Mouse (Mus musculus): Measurements from ENCODE around the gene Zfp444. TPM values are rescaled to one million over a fixed set of nuclear protein-coding genes. Genes with fewer than 3 reads are reported as not detected.
A peak's percentile ranks its signal among the peaks of the same experiment; 100 is the strongest.
"Not testable (repeated sequence)": the region's sequence is repeated elsewhere in the genome, so short reads cannot be mapped to it uniquely, and the experiment has no call there.

Gene Zfp444
- total and polyA plus RNA-seq, 3 experiments, result 10.9 to 12.7 (median 11.0) TPM

- no peaks in the 10 kb centered on the region for H3K27me3 ChIP-seq (ENCODE audit: control insufficient read depth, insufficient read depth, low read length)
- no peaks in the 10 kb centered on the region for H3K79me2 ChIP-seq (replicated peaks; ENCODE audit: control insufficient read depth, insufficient read depth, low read length)
- no peak overlapping the region for H3K4me3 ChIP-seq
- H3K27ac ChIP-seq, result no peak overlapping the region
- WGBS, result 88% methylated on average over 8 of the region's 8 CpGs
- intact Hi-C loops (cut with DNase I), result loop anchor here (5.0 to 10.0 kb wide), 3 partner anchors 108 to 951 kb away; partner anchors contain the start of genes Zfp78 and Zfp954
- peaks cover 5% of the 10 kb centered on the region for H3K4me1 ChIP-seq (ENCODE audit: control insufficient read depth, insufficient read depth, low read length)
- DNase-seq, result no peak
- no peak overlapping the region for H3K9ac ChIP-seq (ENCODE audit: low read depth, low read length)
- TF ChIP-seq POLR2A (IDR thresholded peaks at IDR 0.05; ENCODE audit: insufficient read depth, low read depth, low read length) (no peak), CTCF (IDR thresholded peaks at IDR 0.05) (no peak), EP300 (IDR thresholded peaks at IDR 0.05; ENCODE audit: insufficient read depth, low read depth, low read length) (no peak)
- H3K36me3 ChIP-seq (ENCODE audit: control insufficient read depth, insufficient read depth, low read length), result no peaks in the 10 kb centered on the region
These were observed 1.8 kb downstream of the Zfp444 start for GRCm38 (mm10) chr7:6173872-6174271.

GRCm38 (mm10) chr7:6174365-6174987 is 2.5 kb downstream of the Zfp444 start:
- not testable (repeated sequence) for H3K4me1 ChIP-seq (ENCODE audit: control insufficient read depth, insufficient read depth, low read length); H3K4me3 ChIP-seq; H3K9ac ChIP-seq (ENCODE audit: low read depth, low read length); DNase-seq; H3K27me3 ChIP-seq (ENCODE audit: control insufficient read depth, insufficient read depth, low read length); H3K79me2 ChIP-seq (replicated peaks; ENCODE audit: control insufficient read depth, insufficient read depth, low read length); H3K27ac ChIP-seq; H3K36me3 ChIP-seq (ENCODE audit: control insufficient read depth, insufficient read depth, low read length)
- WGBS, result 57% methylated on average over 9 of the region's 9 CpGs
- intact Hi-C loops (cut with DNase I), result loop anchor here (5.0 to 10.0 kb wide), 3 partner anchors 108 to 950 kb away; partner anchors contain the start of genes Zfp78 and Zfp954
- peak; percentile 71 for TF ChIP-seq CTCF (IDR thresholded peaks at IDR 0.05)

DNA sequence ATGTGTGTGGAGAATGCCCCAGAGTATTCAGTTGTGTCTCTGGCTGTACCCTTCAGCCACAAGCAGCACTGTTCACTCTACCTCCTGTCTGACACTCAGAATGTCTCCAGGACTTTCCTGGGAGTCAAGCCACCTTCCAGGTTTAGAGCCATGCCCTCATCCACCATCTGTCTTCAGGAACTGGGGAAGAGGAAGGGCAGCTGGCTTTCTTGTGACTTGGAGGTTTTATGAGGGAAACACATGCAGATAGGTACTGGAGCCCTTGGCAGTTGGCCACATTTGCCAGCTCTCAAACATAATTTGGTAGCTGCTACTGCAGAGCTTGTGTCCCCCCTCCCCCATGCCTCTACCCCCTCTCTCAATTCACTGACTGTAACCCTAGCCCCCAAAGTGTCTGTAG is 7.0 kb downstream of the Zfp444 start:
- no peak for DNase-seq
- intact Hi-C loops (cut with DNase I), result loop anchor here (10.0 kb wide), 1 partner anchor 946 kb away; the partner anchor contains the start of gene Zfp954

GRCm38 (mm10) chr7:6182882-6183281 is 10.9 kb downstream of the Zfp444 start:
- Histone ChIP-seq H3K36me3 (ENCODE audit: control insufficient read depth, insufficient read depth, low read length) (no peaks in the 10 kb centered on the region), H3K9ac (ENCODE audit: low read depth, low read length) (no peak overlapping the region), H3K27ac (no peak overlapping the region), H3K79me2 (replicated peaks; ENCODE audit: control insufficient read depth, insufficient read depth, low read length) (no peaks in the 10 kb centered on the region), H3K4me1 (ENCODE audit: control insufficient read depth, insufficient read depth, low read length) (no peaks in the 10 kb centered on the region), H3K4me3 (no peak overlapping the region), H3K27me3 (ENCODE audit: control insufficient read depth, insufficient read depth, low read length) (no peaks in the 10 kb centered on the region)
- TF ChIP-seq CTCF (IDR thresholded peaks at IDR 0.05) (no peak), POLR2A (IDR thresholded peaks at IDR 0.05; ENCODE audit: insufficient read depth, low read depth, low read length) (no peak), EP300 (IDR thresholded peaks at IDR 0.05; ENCODE audit: insufficient read depth, low read depth, low read length) (no peak)
- no peak for DNase-seq
- intact Hi-C loops (cut with DNase I), result no loop called here

More for the DNA sequence above, 7.0 kb downstream of the Zfp444 start:
- Histone ChIP-seq H3K79me2 (replicated peaks; ENCODE audit: control insufficient read depth, insufficient read depth, low read length) (no peaks in the 10 kb centered on the region), H3K27ac (no peak overlapping the region), H3K27me3 (ENCODE audit: control insufficient read depth, insufficient read depth, low read length) (no peaks in the 10 kb centered on the region), H3K4me1 (ENCODE audit: control insufficient read depth, insufficient read depth, low read length) (no peaks in the 10 kb centered on the region), H3K9ac (ENCODE audit: low read depth, low read length) (no peak overlapping the region), H3K36me3 (ENCODE audit: control insufficient read depth, insufficient read depth, low read length) (no peaks in the 10 kb centered on the region), H3K4me3 (no peak overlapping the region)
- TF ChIP-seq EP300 (IDR thresholded peaks at IDR 0.05; ENCODE audit: insufficient read depth, low read depth, low read length) (no peak), CTCF (IDR thresholded peaks at IDR 0.05) (no peak), POLR2A (IDR thresholded peaks at IDR 0.05; ENCODE audit: insufficient read depth, low read depth, low read length) (no peak)

DNA sequence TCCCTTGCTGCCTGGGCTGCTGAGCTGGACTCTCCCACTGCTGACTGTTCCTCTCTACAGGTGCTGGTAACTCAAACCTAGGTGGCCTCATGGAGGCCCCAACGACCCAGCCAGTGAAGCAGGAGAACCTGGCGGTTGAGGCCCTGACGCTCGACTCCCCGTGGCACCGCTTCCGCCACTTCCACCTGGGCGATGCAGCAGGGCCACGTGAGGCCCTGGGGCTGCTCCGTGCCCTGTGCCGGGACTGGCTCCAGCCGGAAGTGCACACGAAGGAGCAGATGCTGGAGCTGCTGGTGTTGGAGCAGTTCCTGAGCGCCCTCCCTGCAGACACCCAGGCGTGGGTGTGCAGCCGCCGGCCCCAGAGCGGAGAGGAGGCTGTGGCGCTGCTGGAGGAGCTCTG is 11.8 kb downstream of the Zfp444 start:
- no peak for DNase-seq
- Histone ChIP-seq H3K79me2 (replicated peaks; ENCODE audit: control insufficient read depth, insufficient read depth, low read length) (no peaks in the 10 kb centered on the region), H3K4me3 (no peak overlapping the region), H3K27ac (no peak overlapping the region), H3K27me3 (ENCODE audit: control insufficient read depth, insufficient read depth, low read length) (no peaks in the 10 kb centered on the region), H3K36me3 (ENCODE audit: control insufficient read depth, insufficient read depth, low read length) (no peaks in the 10 kb centered on the region), H3K4me1 (ENCODE audit: control insufficient read depth, insufficient read depth, low read length) (no peaks in the 10 kb centered on the region), H3K9ac (ENCODE audit: low read depth, low read length) (no peak overlapping the region)
- intact Hi-C loops (cut with DNase I), result no loop called here
- TF ChIP-seq POLR2A (IDR thresholded peaks at IDR 0.05; ENCODE audit: insufficient read depth, low read depth, low read length) (no peak), EP300 (IDR thresholded peaks at IDR 0.05; ENCODE audit: insufficient read depth, low read depth, low read length) (no peak), CTCF (IDR thresholded peaks at IDR 0.05) (no peak)
- WGBS, result 89% methylated on average over 19 of the region's 19 CpGs

- Histone ChIP-seq H3K9ac (ENCODE audit: low read depth, low read length) (no peak overlapping the region), H3K36me3 (ENCODE audit: control insufficient read depth, insufficient read depth, low read length) (no peaks in the 10 kb centered on the region), H3K4me3 (no peak overlapping the region), H3K79me2 (replicated peaks; ENCODE audit: control insufficient read depth, insufficient read depth, low read length) (no peaks in the 10 kb centered on the region), H3K4me1 (ENCODE audit: control insufficient read depth, insufficient read depth, low read length) (no peaks in the 10 kb centered on the region), H3K27me3 (ENCODE audit: control insufficient read depth, insufficient read depth, low read length) (no peaks in the 10 kb centered on the region), H3K27ac (no peak overlapping the region)
- intact Hi-C loops (cut with DNase I), result no loop called here
- no peak for TF ChIP-seq CTCF (IDR thresholded peaks at IDR 0.05)
- TF ChIP-seq POLR2A (IDR thresholded peaks at IDR 0.05; ENCODE audit: insufficient read depth, low read depth, low read length), result no peak
- no peak for TF ChIP-seq EP300 (IDR thresholded peaks at IDR 0.05; ENCODE audit: insufficient read depth, low read depth, low read length)
- peak in 1 of 2 experiments; percentile 12 for DNase-seq
- 61% methylated on average over 8 of the region's 8 CpGs for WGBS
These were observed 12.5 kb downstream of the Zfp444 start for GRCm38 (mm10) chr7:6184521-6184920.

Measured in heart, adult 2 months (tissue).